Comparison of ENCODE assay signal across 22 mouse cellular contexts in genomic region chr4:107996418-107996986, GRCm38 (mm10). TPM values are rescaled to one million over a fixed set of nuclear protein-coding genes. Genes with fewer than 3 reads are reported as not detected.
DNase-seq lines count a peak whose midpoint lies in the region; ATAC-seq and TF ChIP-seq lines count a peak whose summit lies in the region.
"Had no signal": no experiment of that assay in that cellular context is flagged by ENCODE, and none has a peak within 500 bp of the region (broad histone marks: within the 10 kb centered on the region; RNA-seq: fewer than 3 reads in every experiment).

No protein-coding gene starts in this region.

- H3K9me3 ChIP-seq in lung, postnatal 0 days (ENCODE audit: low read length): no peaks in the 10 kb centered on the region
- H3K9me3 ChIP-seq in stomach, postnatal 0 days (ENCODE audit: control insufficient read depth, low read length): no peaks in the 10 kb centered on the region
- no peaks in the 10 kb centered on the region for H3K9me3 ChIP-seq in forebrain, embryonic 15.5 days
- H3K9me3 ChIP-seq: limb, embryonic 12.5 days; liver, embryonic 13.5 days had no signal

- H3K4me3 ChIP-seq in lung, postnatal 0 days (ENCODE audit: low read depth, low read length): no peak overlapping the region
- no peak overlapping the region for H3K4me3 ChIP-seq in stomach, postnatal 0 days (ENCODE audit: low read depth, low read length)
- no peak overlapping the region for H3K4me3 ChIP-seq in forebrain, embryonic 15.5 days
- H3K4me3 ChIP-seq: hindbrain, embryonic 12.5 days; left cerebral cortex, adult 2 months; limb, embryonic 12.5 days; liver, embryonic 13.5 days had no signal

- 83% methylated on average over 9 of the region's 9 CpGs for WGBS in lung, postnatal 0 days
- 53% methylated on average over 9 of the region's 9 CpGs for WGBS in stomach, postnatal 0 days
- 89% methylated on average over 9 of the region's 9 CpGs for WGBS in forebrain, embryonic 15.5 days

- TF ChIP-seq CTCF in lung, postnatal 0 days (IDR thresholded peaks at IDR 0.05): no peak
- no peak for TF ChIP-seq CTCF in stomach, postnatal 0 days (IDR thresholded peaks at IDR 0.05; ENCODE audit: low read depth)

- no peak for DNase-seq in frontal cortex, postnatal 25 days (ENCODE audit: low spot score in 2 of 2)
- peak; percentile 24 for DNase-seq in lung, postnatal 0 days (ENCODE audit: low spot score)
- no peak for DNase-seq in lung, postnatal 14 days
- peak; percentile 33 for DNase-seq in ZHBTc4 (ENCODE audit: low read depth, low spot score)
- DNase-seq in stomach, postnatal 0 days (ENCODE audit: low spot score): no peak
- DNase-seq: adrenal gland, adult 2 months; cerebellum, adult 18-20 months; cerebellum, postnatal 36 days; heart, postnatal 14 days; kidney, adult 8-10 months; kidney, postnatal 36 days; liver, embryonic 13.5 days; right cerebral cortex, postnatal 4 days; thymus, postnatal 25 days had no signal

- no peak for TF ChIP-seq EP300 in lung, postnatal 0 days (IDR thresholded peaks at IDR 0.05)
- no peak for TF ChIP-seq EP300 in stomach, postnatal 0 days (optimal IDR thresholded peaks at IDR 0.05)

- peak; percentile 20; the same call in 1 of the 2 replicates for ATAC-seq in frontal cortex, adult (ENCODE audit: low TSS enrichment)
- ATAC-seq in lung, postnatal 0 days: no peak
- ATAC-seq in stomach, postnatal 0 days (ENCODE audit: low FRiP score, low TSS enrichment): peak; percentile 62; the same call in 1 of the 2 replicates
- no peak for ATAC-seq in forebrain, embryonic 15.5 days (replicated peaks)
- ATAC-seq: forebrain, embryonic 16.5 days had no signal

- no peak overlapping the region for H3K9ac ChIP-seq in lung, postnatal 0 days (replicated peaks; ENCODE audit: low read depth)
- H3K9ac ChIP-seq in stomach, postnatal 0 days (ENCODE audit: low read length): no peak overlapping the region
- H3K9ac ChIP-seq in forebrain, embryonic 15.5 days (replicated peaks): no peak overlapping the region
- H3K9ac ChIP-seq: hindbrain, embryonic 12.5 days; limb, embryonic 12.5 days; liver, embryonic 13.5 days had no signal

- no peak overlapping the region for H3K4me2 ChIP-seq in lung, postnatal 0 days (replicated peaks; ENCODE audit: low read depth, low read length)
- no peak overlapping the region for H3K4me2 ChIP-seq in stomach, postnatal 0 days (replicated peaks; ENCODE audit: low read depth)
- H3K4me2 ChIP-seq in forebrain, embryonic 15.5 days (replicated peaks): no peak overlapping the region
- H3K4me2 ChIP-seq: heart, embryonic 11.5 days; hindbrain, embryonic 12.5 days; limb, embryonic 12.5 days; liver, embryonic 13.5 days had no signal

- peaks cover 5% of the 10 kb centered on the region; the same call in 1 of the 2 replicates for H3K4me1 ChIP-seq in lung, postnatal 0 days (ENCODE audit: insufficient read depth, low read depth, low read length)
- H3K4me1 ChIP-seq in stomach, postnatal 0 days (replicated peaks; ENCODE audit: control insufficient read depth, insufficient read depth): 0 out of 2 replicates have a peak, but pooled peaks cover 3% of the 10 kb centered on the region
- H3K4me1 ChIP-seq in forebrain, embryonic 15.5 days: peaks cover 3% of the 10 kb centered on the region; the same call in 1 of the 2 replicates
- H3K4me1 ChIP-seq: liver, embryonic 13.5 days had no signal

- no peaks in the 10 kb centered on the region for H3K36me3 ChIP-seq in lung, postnatal 0 days (ENCODE audit: insufficient read depth, low read length)
- H3K36me3 ChIP-seq in stomach, postnatal 0 days (ENCODE audit: control insufficient read depth, insufficient read depth, low read length): no peaks in the 10 kb centered on the region
- H3K36me3 ChIP-seq in forebrain, embryonic 15.5 days: no peaks in the 10 kb centered on the region
- H3K36me3 ChIP-seq: hindbrain, embryonic 12.5 days; limb, embryonic 12.5 days; liver, embryonic 13.5 days had no signal

- no peaks in the 10 kb centered on the region for H3K27me3 ChIP-seq in lung, postnatal 0 days (replicated peaks; ENCODE audit: insufficient read depth, low read length)
- H3K27me3 ChIP-seq in stomach, postnatal 0 days (ENCODE audit: control insufficient read depth, insufficient read depth, low read length): no peaks in the 10 kb centered on the region
- H3K27me3 ChIP-seq in forebrain, embryonic 15.5 days: no peaks in the 10 kb centered on the region
- H3K27me3 ChIP-seq: hindbrain, embryonic 12.5 days had no signal

- H3K27ac ChIP-seq in lung, postnatal 0 days (ENCODE audit: low read length): no peak overlapping the region
- H3K27ac ChIP-seq in stomach, postnatal 0 days (replicated peaks): 0 out of 2 replicates have a peak overlapping the region, but pooled peaks have one; percentile 18
- no peak overlapping the region for H3K27ac ChIP-seq in forebrain, embryonic 15.5 days (replicated peaks)
- H3K27ac ChIP-seq: hindbrain, embryonic 12.5 days; left cerebral cortex, adult 2 months; limb, embryonic 12.5 days; liver, embryonic 13.5 days had no signal

RNA-seq across cellular contexts. Expression of gene Slc1a7, which starts 28.4 kb away (rescaled TPM):
- polyA plus RNA-seq in lung, postnatal 0 days (2015; fragmentation: Nextera tagmentation; extraction: Ambion mirVana): 0.17 and 0.48 TPM in 2 replicates
- 0.07 and 0.10 TPM in 2 replicates for polyA plus RNA-seq in stomach, postnatal 0 days (2015; fragmentation: Nextera tagmentation; extraction: Ambion mirVana)
- 0.05 TPM in 1 of 2 replicates, not detected in the other for polyA plus RNA-seq in forebrain, embryonic 15.5 days (2015; fragmentation: Nextera tagmentation; extraction: Ambion mirVana)
- polyA plus RNA-seq: forebrain, embryonic 16.5 days; heart, embryonic 11.5 days; hindbrain, embryonic 12.5 days; limb, embryonic 12.5 days; liver, embryonic 13.5 days; neural tube, embryonic 11.5 days had no signal

Comparison
In these comparisons a context has a peak if more than half of its experiments do, and no peak if none do; other contexts are left out.
1. DNase-seq: peak in lung, postnatal 0 days (single experiment) and ZHBTc4 (single experiment); none in frontal cortex, postnatal 25 days (0 of 2), lung, postnatal 14 days (single experiment) and stomach, postnatal 0 days (single experiment).
2. ATAC-seq: peak in frontal cortex, adult (single experiment) and stomach, postnatal 0 days (single experiment); none in lung, postnatal 0 days (single experiment) and forebrain, embryonic 15.5 days (single experiment).